Mouse (Mus musculus): Measurements from ENCODE around the gene Ncln.

Ncln gene

DNA sequence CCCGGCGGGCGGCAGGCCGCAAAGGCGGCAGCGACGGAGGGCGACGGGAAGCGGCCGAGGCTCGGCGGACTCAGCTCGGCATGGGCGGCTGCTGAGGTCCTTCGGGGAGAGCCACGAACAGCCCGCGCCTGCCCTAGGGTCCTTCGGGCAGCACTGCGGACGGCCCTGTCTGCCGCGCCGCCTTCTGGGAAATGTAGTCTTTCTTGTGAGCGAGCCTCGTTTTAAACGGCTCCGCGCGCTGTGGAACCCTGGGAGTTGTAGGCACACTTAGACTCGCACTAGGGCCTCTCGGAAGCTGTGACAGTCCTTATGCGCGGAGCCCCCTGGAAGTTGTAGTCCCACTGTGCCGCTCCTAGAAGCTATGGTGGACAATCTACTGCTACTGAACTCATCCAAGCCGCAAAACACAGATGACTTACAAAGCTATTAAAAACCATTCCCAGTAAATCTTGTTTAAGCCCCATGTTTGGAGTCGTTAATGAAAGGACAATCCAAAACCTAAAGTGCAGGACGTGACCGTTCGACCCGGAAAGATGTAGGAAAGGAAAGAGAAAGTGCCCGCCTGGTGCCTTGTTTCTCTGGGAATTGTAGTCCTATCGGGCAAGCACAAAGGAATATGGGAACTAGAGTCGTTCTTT, at the start of gene Ncln:
TSS of gene Ncln (minus strand) at position 129 of the 638 bp plus-strand sequence.
- peak; percentile 99 for DNase-seq (ENCODE audit: low read depth, low spot score)

DNA sequence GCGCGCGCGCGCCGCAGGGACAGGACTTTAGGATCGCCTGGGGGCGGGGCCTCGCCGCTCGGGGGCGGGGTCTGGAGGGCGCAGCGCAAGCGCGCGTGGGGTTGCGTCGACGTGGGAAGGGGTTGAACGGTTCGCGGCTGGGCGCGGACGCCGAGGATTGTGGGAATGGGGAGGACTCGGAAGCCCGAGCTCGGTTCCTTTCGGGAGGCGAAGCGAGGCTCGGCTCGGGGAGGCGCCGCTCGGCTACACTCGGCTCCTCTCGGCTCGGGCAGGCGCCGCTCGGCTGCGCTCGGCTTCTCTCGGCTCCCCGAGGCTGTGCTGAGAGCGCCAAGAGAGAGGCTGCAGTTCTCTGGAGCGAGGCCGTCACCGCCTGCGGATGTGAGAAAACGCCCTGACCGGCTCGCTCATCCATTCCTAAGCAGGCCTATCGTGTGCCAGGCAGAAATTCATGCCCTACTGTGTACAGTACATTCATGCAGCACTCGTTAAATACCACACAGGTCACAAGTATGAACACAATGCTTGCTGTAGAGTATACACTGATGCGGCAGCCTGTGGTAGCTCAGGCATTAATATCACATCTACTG, 49.1 kb upstream of the Ncln start, which contains the start of gene Gna11:
TSS of gene Gna11 (minus strand) at position 30 of the 587 bp plus-strand sequence.
- DNase-seq (ENCODE audit: low read depth, low spot score), result peak; percentile 96

DNA sequence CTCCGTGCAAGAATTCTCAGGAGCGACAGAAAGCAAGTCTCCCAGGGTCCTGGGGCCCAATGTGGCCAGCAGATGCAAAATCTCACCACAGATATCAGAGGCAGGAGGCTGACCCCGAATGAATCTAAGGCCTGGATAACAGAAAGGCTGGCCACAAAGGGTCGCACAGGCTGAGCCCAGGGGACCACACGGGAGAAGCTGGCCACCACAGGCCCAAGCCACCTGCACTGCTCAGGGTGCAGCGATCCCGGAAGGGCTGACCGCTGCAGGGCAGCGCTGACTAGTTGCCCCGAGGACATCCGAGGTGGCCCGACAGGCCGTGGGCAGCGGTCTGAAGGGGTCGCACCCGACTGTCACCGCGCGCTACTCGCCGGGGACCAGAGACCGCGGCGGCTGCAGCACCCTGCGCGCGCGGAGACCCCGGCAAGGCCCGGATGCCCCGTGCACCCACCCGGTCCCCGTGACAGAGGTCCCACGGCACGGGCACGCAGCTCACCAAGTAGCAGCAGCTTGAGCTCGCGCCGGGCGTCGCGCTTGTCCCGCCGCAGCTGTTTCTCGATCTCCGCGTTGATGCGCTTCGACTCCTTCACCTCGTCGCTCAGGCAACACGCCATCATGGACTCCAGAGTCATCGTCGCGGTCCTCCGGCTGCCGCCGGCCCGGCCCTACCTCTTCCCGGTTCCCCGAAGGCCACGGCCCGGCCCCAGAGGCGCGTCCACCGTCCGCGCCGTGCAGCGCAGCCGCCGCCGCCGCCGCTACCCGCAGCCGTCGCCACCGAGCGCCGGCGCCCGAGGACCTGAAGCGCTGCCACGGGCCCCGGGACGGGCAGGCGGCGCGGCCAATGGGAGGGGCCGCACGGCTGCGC, 48.3 kb upstream of the Ncln start:
- no peak for DNase-seq (ENCODE audit: low read depth, low spot score)

DNA sequence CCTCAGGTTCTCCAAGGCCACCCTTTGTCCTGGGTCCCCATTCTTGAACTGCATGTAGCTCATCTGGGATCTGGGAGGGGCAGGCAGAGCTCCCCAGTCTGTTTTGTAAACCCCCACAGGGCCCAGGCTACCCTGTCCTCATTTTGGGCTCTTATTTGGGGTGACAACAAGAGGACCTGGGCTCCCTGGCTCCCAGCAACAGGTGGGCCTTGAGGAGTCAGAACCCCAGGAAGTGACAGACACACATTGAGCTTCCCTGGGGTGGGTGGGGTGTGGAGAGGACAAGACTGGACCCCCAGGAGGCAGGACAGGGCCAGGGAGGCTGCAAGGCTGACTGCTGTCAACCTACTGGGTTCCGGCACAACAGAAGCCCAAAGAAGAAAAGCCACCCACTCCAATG, 47.4 kb upstream of the Ncln start:
- DNase-seq (ENCODE audit: low read depth, low spot score), result no peak

DNA sequence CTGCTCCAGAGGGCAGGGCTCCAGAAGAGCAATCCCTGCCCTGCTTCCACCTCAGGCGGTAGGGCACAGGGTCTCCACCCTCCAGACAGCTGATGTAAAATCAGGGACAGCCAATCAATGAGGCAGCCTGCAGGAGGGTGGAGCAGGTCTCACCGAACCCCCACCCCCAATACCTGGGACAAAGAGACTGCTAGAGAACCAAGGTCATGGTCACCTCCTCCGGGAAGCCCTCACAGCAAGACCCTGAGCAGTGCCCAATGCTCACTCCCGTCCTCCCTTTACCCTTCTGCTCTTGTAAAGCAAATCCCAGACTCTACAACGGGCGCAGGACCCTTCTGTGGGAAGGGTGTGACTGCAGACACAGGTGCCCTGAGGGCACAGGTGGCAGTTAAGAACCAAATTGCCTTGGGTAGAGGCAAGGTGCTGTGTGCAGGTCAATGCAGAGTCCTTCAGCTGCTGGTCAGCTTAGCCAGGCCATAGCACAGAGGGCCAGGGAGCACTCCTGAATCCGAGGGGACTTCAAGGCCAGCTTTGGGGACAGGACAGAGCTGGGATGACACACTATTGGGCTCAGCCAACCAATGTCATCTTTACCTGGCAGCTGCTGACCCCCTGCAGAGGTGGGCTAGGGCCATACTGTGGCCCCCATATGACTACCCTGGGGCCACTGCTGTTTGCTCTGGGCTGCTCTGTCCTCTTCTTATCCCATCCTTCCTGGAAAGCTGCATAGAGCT, 46.7 kb upstream of the Ncln start:
- peak; percentile 81 for DNase-seq (ENCODE audit: low read depth, low spot score)

DNA sequence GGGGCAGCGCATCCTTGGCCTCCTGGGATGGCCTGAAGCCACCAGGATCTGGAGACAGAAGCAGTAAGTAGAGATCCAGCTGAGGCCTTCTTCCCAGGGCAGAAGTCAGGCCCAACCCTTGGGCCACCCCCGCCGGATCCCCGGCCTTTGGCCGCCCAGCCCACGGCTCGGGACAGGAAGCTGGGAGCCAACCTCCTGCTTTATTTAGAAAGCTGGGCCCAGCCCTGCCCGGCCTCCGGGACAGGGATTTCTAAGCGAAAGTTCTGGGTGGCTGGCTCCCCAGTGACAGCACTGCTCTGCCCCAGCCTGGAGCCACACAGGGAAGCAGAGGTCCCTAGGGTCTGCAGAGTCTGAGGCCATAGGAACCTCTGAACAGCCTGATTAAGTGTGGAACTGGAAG, 45.6 kb upstream of the Ncln start:
- no peak for DNase-seq (ENCODE audit: low read depth, low spot score)

DNA sequence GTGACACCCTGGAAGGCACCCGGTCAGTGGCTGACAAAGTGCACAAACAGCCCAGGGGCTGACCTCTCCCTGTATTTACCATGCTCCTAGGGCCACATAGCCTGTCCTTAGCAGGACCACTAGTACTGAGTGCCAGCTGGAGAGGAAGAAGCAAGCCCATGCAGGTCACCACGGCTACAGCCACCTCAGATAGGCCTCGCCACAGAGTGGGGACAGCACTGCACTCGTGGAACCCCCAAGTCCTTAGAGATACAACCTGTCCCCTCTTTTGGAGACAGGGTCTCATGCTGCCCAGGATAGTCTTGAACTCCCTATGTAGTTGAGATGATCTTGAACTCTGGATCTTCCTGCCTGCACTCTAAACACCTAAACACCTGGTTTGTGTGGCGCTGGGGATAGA, 45.2 kb upstream of the Ncln start:
- no peak for DNase-seq (ENCODE audit: low read depth, low spot score)

DNA sequence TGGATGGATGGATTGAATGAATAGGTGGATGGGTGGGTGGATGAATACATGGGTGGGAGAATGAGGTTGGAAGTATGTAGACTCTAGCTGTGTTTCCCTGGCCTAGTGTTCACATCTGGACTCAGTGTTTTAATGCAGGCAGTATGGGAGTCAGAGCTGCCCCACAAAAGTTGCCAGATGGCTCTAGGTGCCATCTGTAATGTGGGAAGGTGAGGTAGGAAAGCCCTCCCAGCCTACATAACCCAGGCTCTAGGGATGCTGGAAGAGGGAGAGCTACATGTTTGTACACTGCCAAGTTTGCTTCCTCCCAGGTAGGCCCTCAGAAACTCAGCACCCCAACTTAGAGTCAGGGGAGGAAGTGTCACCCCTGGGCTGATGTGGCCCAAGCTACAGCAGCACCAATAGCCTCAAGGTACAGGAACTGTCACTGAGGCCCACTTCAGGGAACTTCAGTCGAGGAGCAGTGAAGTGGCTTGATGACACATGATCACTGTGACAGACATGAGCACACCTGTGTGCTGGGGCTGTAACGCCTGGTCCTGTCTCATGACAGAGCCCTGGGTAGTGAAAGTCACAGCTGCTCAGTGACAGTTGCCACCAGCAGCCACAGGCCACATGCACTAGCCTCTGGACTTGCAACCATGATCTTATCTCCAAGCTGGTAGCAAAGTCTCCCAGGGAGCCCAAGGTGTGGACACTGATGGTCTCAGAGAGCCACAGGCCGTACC, 42.3 kb upstream of the Ncln start:
- DNase-seq (ENCODE audit: low read depth, low spot score), result no peak

DNA sequence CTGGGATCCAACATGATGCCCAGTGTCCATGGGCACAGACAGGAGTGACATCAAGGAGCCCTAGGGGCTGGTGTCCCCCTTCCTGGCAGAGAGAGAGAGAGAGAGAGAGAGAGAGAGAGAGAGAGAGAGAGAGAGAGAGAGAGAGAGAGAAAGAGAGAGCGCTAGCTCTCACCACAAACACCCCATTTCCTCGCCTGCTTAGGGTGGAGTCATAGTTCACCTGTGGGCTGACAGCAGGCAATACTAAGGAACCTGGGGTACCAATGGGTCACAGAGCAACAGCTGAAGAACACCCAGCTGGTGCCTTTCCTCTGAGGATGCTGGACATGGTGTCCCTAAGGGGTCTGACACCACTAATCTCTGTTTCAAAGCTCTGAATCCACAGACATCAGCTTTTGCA, 41.2 kb upstream of the Ncln start:
- no peak for DNase-seq (ENCODE audit: low read depth, low spot score)

DNA sequence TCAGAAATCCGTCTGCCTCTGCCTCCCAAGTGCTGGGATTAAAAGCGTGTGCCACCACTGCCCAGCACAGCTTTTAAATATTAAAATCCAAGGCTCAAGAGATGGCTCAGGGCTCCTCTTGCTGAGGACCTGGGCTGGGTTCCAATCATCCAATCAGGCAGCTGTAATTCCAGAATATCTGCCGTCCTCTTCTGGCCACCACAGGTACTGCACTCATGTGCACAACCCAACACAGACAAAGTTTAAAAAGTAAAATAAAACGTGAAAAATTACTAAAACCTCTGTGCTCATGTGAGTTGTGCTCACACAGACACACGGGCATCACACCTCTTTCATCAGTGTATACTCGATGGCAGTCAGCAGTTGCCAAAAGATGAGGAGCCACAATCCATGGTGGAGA, 40.5 kb upstream of the Ncln start:
- DNase-seq (ENCODE audit: low read depth, low spot score), result peak; percentile 46

DNA sequence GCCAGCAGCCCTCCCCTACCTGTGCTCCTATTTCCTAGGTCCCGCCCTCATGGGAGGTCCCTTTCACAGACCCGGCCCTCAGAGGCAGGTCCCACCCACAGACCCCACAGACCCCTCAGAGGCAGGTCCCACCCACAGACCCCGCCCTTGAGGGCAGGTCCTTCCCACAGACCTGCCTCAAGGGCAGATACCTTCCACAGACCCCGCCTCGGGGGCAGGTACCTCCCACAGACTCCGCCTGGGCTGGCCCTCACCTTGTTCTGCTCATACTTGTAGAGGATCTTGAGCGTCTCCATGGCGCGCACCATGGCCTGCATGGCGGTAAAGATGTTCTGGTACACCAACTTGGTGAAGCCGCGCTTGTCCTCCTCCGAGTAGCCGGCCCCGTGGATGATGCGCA, 38.6 kb upstream of the Ncln start:
- DNase-seq (ENCODE audit: low read depth, low spot score), result peak; percentile 91

DNA sequence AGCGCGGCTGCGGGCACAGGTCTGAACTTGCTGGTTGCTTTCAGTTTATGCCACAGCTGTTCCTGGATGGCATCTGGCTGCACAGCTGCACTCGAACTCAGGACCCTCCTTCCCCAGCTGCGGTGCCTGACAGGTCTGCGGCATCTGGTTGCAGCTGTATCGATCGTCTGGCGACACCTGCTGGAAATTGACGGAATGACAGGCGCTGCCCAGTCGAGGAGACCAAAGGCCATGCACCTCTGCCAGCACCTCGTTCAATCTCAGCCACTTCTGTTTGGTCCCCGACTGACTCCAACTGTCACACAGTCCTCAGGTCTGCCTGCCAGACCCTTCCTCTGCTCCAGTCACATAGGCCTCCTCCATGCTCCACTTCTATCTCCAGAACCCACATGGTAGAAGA, 30.6 kb upstream of the Ncln start:
- DNase-seq (ENCODE audit: low read depth, low spot score), result peak; percentile 73

DNA sequence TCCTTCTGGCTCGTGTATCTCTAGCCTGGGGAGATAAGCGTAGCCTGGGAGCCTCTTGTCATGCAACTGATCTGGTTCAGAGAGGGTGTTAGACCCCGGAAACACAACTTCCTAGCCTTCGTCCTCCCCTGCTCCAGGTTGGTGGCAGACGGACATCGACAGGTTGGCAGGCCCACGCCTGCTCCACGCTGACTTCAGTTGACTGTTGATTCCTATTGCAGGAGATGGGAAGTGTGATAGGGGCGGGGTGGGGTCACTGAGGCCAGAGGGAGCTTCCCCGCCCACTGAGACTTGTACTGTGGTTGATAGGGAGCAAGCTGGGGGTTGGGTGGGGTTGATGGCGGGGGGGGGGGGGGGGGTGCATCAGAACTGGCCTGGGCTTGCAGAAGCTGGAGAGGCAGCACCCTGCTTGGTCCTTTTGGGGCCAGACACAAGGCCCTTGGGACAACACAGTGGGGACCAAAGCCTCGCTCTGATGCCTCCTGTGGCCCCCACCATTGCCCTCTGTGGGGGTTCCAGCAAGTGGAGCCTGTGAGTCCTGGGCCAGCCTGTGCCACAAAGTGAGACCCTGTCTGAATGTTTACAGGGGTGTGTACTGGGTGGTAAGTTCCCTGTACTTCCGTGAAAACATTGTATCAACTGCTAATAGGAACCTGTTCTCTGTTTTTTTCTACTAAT, 29.0 kb upstream of the Ncln start:
- DNase-seq (ENCODE audit: low read depth, low spot score), result no peak

DNA sequence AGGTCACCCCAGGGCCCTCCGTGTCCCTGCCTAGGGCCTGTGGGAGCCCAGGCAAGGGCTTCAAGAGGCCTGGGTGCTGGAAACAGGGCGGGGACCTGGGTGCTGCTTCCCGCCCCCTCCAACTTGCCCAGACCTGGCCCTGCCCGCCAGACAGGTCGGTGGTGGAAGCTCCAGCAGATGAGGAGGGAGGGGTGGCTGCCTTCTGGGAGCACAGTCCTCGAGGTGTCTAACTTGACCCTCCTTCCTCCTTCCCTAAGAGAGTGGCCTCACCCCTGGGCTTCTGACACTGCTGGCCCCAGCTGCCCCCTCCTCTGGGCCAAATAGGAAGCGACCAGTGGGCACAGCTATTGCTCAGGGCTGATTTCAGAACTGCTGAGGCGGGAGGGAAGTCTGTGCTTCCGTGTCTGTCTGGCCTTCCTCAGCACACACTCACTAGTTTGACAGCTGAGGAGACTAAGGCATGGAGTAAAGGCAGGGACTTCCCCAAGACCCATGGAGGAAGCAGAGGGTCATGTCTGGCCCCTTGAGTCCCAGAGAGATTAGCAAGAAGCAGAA, 27.9 kb upstream of the Ncln start, which contains the start of gene Gna15:
TSS of gene Gna15 (minus strand) at position 175 of the 555 bp plus-strand sequence.
- no peak for DNase-seq (ENCODE audit: low read depth, low spot score)

DNA sequence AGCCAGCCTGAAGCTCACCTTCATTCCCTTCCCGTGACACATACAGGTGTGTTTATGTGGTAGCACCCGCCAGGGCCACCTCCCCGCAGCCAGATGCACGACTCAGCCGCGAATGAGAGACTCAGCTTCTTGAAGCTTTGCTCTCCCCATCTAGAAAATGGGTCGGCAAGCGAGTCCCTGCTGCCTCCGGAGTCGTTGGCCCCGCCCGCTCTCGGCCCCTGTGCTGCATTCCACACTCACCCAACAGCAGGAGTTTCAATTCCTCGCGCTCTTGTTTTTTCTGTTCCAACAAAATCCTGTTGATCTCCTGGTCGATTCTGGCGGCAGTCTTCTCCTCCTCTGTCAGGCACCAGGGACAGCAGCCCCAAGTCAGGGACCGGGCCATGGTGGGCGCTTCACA, 27.4 kb upstream of the Ncln start:
- peak; percentile 46 for DNase-seq (ENCODE audit: low read depth, low spot score)

DNA sequence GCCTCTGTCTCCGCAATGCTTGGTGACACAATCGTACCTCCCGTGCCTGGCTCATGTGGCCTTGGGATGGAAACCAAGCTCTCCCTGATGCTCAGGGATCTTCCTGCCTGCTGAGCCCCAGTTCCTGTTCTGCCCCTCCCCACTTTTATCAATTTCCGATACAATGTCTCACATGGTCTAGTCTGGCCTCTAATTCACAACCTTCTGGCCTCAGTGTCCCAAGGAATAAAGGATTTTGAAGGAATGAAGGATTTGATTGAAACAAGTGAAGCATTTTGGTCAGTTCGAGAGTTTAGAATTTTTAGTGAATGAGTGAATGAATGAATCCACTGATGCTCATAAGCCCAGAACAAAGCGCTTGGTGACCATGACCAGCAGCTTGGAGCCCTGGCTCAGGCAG, 26.9 kb upstream of the Ncln start:
- no peak for DNase-seq (ENCODE audit: low read depth, low spot score)

DNA sequence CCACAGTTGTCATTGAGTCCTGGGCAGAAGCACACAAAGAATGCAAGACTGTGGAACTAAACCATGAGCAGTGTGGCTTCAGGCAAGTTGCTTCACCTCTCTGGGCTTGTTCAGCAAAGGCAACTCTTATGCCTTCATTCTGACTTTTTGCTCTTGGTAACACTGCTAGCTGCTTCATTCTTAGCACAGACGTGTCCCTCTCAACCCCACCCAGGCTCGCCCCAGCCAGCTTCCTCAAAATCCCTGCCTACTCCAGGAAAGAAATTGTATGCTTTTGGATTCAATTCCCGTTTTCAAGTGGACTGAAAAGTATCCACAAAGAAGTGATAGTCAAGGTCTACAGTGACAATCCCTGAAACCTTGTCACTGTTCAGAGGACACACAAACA, 23.8 kb upstream of the Ncln start:
- DNase-seq (ENCODE audit: low read depth, low spot score), result no peak

DNA sequence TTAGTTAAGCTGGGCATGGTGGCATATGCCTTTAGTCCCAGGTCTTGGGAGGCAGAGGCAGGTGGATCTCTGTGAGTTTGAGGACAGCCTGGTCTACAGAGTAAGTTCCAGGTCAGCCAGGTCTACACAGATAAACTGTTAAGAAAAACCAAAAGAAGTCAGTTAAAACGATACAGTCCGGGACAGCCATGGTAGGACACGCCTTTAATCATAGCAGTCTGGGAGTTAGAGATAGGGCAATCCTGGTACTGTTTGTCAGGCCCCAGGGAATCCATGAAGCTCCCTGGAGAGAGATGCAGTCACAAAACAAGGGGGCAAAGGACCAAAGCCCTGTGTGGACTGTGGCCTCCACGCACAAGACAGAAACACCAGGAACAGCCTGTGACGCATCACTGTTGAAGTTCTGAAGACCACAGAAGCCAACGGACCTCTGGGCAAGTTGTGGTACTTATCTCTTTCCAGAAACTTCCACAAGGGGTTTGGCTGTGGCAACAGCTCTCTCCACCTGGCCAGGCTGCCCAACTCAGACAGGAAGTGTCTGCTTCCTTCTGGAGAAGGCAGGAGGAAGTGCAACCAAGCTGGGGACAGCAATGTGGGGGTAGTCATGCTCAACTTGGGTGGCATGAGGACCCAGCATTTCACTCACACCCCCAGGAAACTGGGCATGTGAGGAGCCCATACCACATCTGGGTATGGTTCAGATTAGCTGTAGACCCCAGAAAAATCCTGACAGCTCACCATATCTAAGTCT, 23.2 kb upstream of the Ncln start:
- no peak for DNase-seq (ENCODE audit: low read depth, low spot score)

DNA sequence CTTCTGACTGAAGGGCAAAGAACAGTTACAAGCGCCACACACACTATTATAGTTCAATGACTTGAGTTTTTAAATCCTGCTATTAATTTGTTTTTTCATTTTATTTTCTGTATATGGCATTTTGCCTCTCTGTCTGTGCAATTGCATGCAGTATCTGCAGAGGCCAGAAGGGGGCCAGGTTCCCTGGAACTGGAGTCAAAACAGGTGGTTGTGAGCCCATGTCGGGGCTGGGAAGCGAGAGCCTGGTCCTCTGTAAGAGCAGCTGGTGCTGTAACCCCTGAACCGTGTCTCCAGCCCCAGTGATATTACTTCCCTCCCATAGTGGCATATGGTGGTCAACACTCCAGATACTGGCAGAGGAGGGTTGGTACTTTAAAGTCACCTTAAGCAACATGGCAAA, 22.4 kb upstream of the Ncln start:
- peak; percentile 72 for DNase-seq (ENCODE audit: low read depth, low spot score)

DNA sequence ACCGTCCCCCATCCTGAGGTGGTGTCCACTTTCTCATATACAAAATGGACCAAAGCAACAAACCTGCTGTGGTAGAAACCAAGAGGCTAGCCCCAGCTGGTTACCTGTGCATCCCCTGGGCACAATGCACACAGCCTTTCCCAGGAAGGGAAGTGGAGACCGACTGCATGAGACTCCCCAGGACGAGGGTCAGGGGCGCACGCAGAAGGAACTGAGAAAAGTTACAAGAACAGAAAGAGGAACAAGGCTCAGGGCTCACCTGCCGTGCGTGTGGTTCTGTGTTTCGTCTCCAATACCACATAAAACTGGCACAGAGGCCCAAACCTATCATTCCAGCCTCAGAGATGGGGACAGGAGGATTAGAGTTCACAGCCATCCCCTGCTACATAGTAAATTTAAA, 21.0 kb upstream of the Ncln start:
- no peak for DNase-seq (ENCODE audit: low read depth, low spot score)
